Mouse (Mus musculus) neural tube, embryonic 12.5 days (tissue): ENCODE results near the gene Hist1h3h. TPM values are rescaled to one million over a fixed set of nuclear protein-coding genes. Genes with fewer than 3 reads are reported as not detected.
"Not testable (repeated sequence)": the region's sequence is repeated elsewhere in the genome, so short reads cannot be mapped to it uniquely, and the experiment has no call there.

Source experiments
- ATAC-seq: fragments of 200-750 bp; cut with Nextera tagmentation; 2 replicates; pipeline ENCODE4 v1.8.0; 2017; ENCODE audit warnings: low read depth, mild to moderate bottlenecking, moderate TSS enrichment, moderate library complexity; ENCODE audit not compliant: low FRiP score
- H3K27ac ChIP-seq: fragments of 300-500 bp; sonication (generic); 2 replicates; pipeline ENCODE4 v1.5.1; 2016
- H3K27me3 ChIP-seq: fragments of 300-500 bp; sonication (generic); replicated peaks from 2 replicates; pipeline ENCODE4 v1.6.1; 2016; ENCODE audit warnings: mild to moderate bottlenecking
- H3K36me3 ChIP-seq: fragments of 300-500 bp; sonication (generic); 2 replicates; pipeline ENCODE4 v1.6.1; 2016; ENCODE audit warnings: mild to moderate bottlenecking
- H3K4me1 ChIP-seq: fragments of 300-500 bp; sonication (generic); 2 replicates; pipeline ENCODE4 v1.6.1; 2016
- H3K4me2 ChIP-seq: fragments of 300-500 bp; sonication (generic); replicated peaks from 2 replicates; pipeline ENCODE4 v1.6.1; 2016; ENCODE audit warnings: mild to moderate bottlenecking
- H3K4me3 ChIP-seq: fragments of 300-500 bp; sonication (generic); 2 replicates; pipeline ENCODE4 v1.5.1; 2016
- H3K9ac ChIP-seq: fragments of 300-500 bp; sonication (generic); 2 replicates; pipeline ENCODE4 v1.6.1; 2016; ENCODE audit warnings: mild to moderate bottlenecking
- H3K9me3 ChIP-seq: fragments of 300-500 bp; sonication (generic); 2 replicates; pipeline ENCODE4 v1.6.1; 2016; ENCODE audit warnings: mild to moderate bottlenecking
- WGBS: fragments of 180-500 bp; shearing (Covaris S2); methylation state at CpG from one replicate; pipeline ENCODE4 v1.1.7; 2016; 5-methylcytosine and 5-hydroxymethylcytosine counted together
- polyA plus RNA-seq: library from polyadenylated mRNA; unstranded; fragments of >200 nt; fragmentation: Nextera tagmentation; extraction: Ambion mirVana; gene quantifications from 2 replicates; pipeline ENCODE4 v1.2.1, GENCODE M21; 2016

Hist1h3h gene
- polyA plus RNA-seq, 1 experiment from 2014 or later, result 14.0 TPM

DNA sequence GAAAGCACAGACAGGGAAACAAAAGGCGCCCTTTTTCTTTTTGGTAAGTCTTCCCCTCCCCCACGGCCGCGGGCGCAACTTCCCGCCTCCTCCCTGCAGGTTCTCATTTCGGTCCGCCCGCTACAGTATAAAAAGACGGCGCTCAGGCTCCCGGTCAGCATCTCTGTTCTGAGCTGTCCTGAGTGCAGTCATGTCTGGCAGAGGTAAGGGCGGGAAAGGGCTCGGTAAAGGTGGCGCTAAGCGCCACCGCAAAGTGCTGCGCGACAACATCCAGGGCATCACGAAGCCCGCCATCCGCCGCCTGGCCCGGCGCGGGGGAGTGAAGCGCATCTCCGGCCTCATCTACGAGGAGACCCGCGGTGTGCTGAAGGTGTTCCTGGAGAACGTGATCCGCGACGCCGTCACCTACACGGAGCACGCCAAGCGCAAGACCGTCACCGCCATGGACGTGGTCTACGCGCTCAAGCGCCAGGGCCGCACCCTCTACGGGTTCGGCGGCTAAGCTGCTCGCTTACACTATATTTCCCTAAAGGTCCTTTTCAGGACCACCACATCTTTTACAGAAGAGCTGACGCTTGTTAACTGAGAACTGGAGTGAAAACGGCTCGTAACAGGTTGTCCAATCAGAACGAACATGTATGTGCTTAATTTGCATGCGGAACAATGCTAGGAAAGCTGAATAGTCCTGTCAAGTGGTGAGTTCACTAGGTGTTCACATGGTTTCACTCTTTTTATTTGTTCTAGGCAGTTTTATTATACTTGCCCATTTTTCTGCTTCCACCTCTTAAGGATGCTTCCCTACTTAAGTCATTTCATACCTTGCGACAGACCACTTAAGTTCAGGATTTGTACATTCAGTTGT is 17.7 kb downstream of the Hist1h3h start, which contains the start of gene Hist1h4j:
Hist1h4j (plus strand) TSS at position 159 of the 862 bp plus-strand sequence.
- H3K9me3 ChIP-seq, H3K4me1 ChIP-seq, H3K27me3 ChIP-seq, H3K36me3 ChIP-seq: not testable (repeated sequence)
- WGBS, result under 1% methylated on average over 44 of the region's 56 CpGs
- peak; percentile 92 for ATAC-seq
- Histone ChIP-seq H3K4me2 (peak within 1 kb of the TSS; percentile 63), H3K9ac (peak within 1 kb of the TSS; percentile 57), H3K4me3 (peak within 1 kb of the TSS; percentile 40), H3K27ac (peak within 1 kb of the TSS; percentile 90)

DNA sequence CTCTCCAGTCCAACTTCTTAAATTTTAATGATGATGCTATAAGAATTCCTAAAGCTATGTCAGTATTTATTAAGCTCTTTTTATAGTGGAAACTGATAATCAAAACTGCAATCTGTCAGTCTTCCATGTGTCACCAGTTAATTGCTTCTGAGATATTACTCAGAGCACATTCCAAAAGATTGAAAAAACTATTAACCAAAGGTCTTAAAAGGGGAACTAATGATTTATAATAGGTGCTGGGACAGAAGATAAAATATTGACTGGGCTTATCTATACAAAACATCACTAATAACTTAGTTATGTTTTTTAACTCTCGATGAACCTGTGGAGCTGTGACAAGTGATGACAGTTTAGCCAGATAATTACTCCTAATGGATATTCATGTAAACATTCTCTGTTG is 27.5 kb downstream of the Hist1h3h start:
- Histone ChIP-seq H3K27me3 (no peaks in the 10 kb centered on the region), H3K27ac (no peak overlapping the region), H3K9me3 (no peaks in the 10 kb centered on the region), H3K4me3 (no peak overlapping the region), H3K9ac (no peak overlapping the region), H3K4me2 (no peak overlapping the region), H3K36me3 (no peaks in the 10 kb centered on the region), H3K4me1 (peaks cover 9% of the 10 kb centered on the region)
- ATAC-seq, result no peak
- 98% methylated on average over 1 of the region's 1 CpGs for WGBS

- no peaks in the 10 kb centered on the region for H3K36me3 ChIP-seq
- H3K9me3 ChIP-seq, result no peaks in the 10 kb centered on the region
- WGBS, result 3% methylated on average over 5 of the region's 5 CpGs
- H3K4me1 ChIP-seq, result peaks cover 12% of the 10 kb centered on the region
- ATAC-seq, result no peak; the same call in 1 of the 2 replicates
- peak overlapping the region; percentile 68 for H3K9ac ChIP-seq
- peak overlapping the region; percentile 85 for H3K4me2 ChIP-seq
- 0 out of 2 replicates have a peak overlapping the region, but pooled peaks have one; percentile 16 for H3K27ac ChIP-seq
- H3K4me3 ChIP-seq, result peak overlapping the region; percentile 51
- no peaks in the 10 kb centered on the region for H3K27me3 ChIP-seq
These were observed 32.1 kb downstream of the Hist1h3h start for GRCm38 (mm10) chr13:21749387-21750158.

GRCm38 (mm10) chr13:21750159-21751017 is 32.9 kb downstream of the Hist1h3h start, which contains the start of gene Hist1h4k:
Gene Hist1h4k (minus strand): TSS chr13:21750505.
- Histone ChIP-seq H3K4me1 (peaks cover 12% of the 10 kb centered on the region), H3K4me2 (peak within 1 kb of the TSS; percentile 85), H3K9ac (peak within 1 kb of the TSS; percentile 68), H3K4me3 (peak within 1 kb of the TSS; percentile 51), H3K27ac (peak within 1 kb of the TSS; percentile 72; the same call in 1 of the 2 replicates)
- H3K9me3 ChIP-seq, H3K36me3 ChIP-seq, H3K27me3 ChIP-seq: not testable (repeated sequence)
- under 1% methylated on average over 47 of the region's 56 CpGs for WGBS
- ATAC-seq, result peak; percentile 79

DNA sequence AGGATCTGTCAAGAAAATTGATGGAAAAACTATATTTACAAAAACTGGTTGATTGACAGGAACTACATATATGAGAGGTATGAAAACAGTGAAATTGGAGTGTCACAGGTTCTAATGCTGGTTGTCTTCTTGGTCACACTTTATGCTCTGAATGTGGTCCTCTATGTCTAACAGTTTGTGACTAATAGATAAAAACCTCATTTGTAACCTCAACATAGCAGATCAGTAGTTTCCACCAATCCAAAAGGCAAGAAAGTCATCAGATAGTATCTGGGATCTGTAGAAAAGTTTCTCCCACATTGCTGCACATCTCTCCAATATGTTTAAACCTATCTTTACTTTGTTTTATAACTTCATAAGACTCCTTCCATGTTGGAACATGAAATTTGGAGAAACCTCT is 34.0 kb downstream of the Hist1h3h start:
- H3K27ac ChIP-seq, result no peak overlapping the region
- no peak overlapping the region for H3K9ac ChIP-seq
- H3K27me3 ChIP-seq, result no peaks in the 10 kb centered on the region
- H3K4me1 ChIP-seq, result peaks cover 12% of the 10 kb centered on the region
- ATAC-seq, result no peak
- no peaks in the 10 kb centered on the region for H3K9me3 ChIP-seq
- peak overlapping the region; percentile 25; the same call in 1 of the 2 replicates for H3K4me2 ChIP-seq
- no peaks in the 10 kb centered on the region for H3K36me3 ChIP-seq
- no peak overlapping the region for H3K4me3 ChIP-seq

DNA sequence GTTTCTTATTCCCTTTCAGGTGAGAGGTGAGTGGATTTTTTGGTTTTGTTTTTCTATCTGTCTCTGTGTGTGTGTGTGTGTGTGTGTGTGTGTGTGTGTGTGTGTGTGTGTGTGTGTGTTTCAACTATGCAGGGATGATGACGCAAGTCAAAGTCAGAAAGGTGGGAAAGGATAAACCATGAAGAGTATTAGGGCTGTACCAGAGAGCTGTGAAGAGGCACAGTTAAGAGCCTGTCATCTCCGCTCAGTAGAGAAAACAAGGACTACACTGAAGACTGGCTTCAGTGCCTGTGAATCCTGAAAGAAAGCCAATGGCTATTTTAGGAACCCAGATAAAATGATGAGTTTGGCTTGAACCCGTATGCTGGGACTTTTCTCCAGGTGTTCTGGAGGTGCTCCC is 34.4 kb downstream of the Hist1h3h start:
- no peak overlapping the region for H3K27ac ChIP-seq
- 79% methylated on average over 3 of the region's 3 CpGs for WGBS
- no peak for ATAC-seq

GRCm38 (mm10) chr13:21752356-21752755 is 34.9 kb downstream of the Hist1h3h start:
- no peak overlapping the region for H3K9ac ChIP-seq
- ATAC-seq, result no peak
- no peak overlapping the region for H3K4me3 ChIP-seq
- no peak overlapping the region for H3K27ac ChIP-seq
- WGBS, result 43% methylated on average over 3 of the region's 3 CpGs
- H3K27me3 ChIP-seq, result no peaks in the 10 kb centered on the region
- no peaks in the 10 kb centered on the region for H3K9me3 ChIP-seq
- peak overlapping the region; percentile 67 for H3K4me2 ChIP-seq
- no peaks in the 10 kb centered on the region for H3K36me3 ChIP-seq
- H3K4me1 ChIP-seq, result peaks cover 12% of the 10 kb centered on the region

More for the DNA sequence above, 34.4 kb downstream of the Hist1h3h start:
- H3K9ac ChIP-seq, result no peak overlapping the region
- H3K4me2 ChIP-seq, result peak overlapping the region; percentile 67; the same call in 1 of the 2 replicates
- H3K4me1 ChIP-seq, result peaks cover 12% of the 10 kb centered on the region
- H3K27me3 ChIP-seq, result no peaks in the 10 kb centered on the region
- H3K4me3 ChIP-seq, result no peak overlapping the region
- no peaks in the 10 kb centered on the region for H3K36me3 ChIP-seq
- no peaks in the 10 kb centered on the region for H3K9me3 ChIP-seq

GRCm38 (mm10) chr13:21753051-21753523 is 35.6 kb downstream of the Hist1h3h start:
- peak overlapping the region; percentile 67 for H3K4me2 ChIP-seq
- H3K4me1 ChIP-seq, result peaks cover 12% of the 10 kb centered on the region
- no peaks in the 10 kb centered on the region for H3K9me3 ChIP-seq
- 2% methylated on average over 10 of the region's 10 CpGs for WGBS
- no peak for ATAC-seq
- no peaks in the 10 kb centered on the region for H3K36me3 ChIP-seq
- H3K9ac ChIP-seq, result peak overlapping the region; percentile 55
- no peaks in the 10 kb centered on the region for H3K27me3 ChIP-seq
- H3K4me3 ChIP-seq, result peak overlapping the region; percentile 43
- peak overlapping the region; percentile 84 for H3K27ac ChIP-seq

GRCm38 (mm10) chr13:21753524-21754285 is 36.2 kb downstream of the Hist1h3h start, which contains the start of the genes Hist1h2ak and Hist1h2bn:
Gene Hist1h2ak (minus strand): TSS chr13:21753827.
Gene Hist1h2bn (plus strand): TSS chr13:21754123.
- not testable (repeated sequence) for H3K27me3 ChIP-seq, H3K9me3 ChIP-seq, H3K36me3 ChIP-seq
- Histone ChIP-seq H3K4me2 (peak within 1 kb of the TSS; percentile 67), H3K27ac (peak within 1 kb of the TSS; percentile 84), H3K4me1 (peaks cover 12% of the 10 kb centered on the region), H3K9ac (peak within 1 kb of the TSS; percentile 55), H3K4me3 (peak within 1 kb of the TSS; percentile 43)
- peak; percentile 93 for ATAC-seq
- WGBS, result under 1% methylated on average over 50 of the region's 50 CpGs

DNA sequence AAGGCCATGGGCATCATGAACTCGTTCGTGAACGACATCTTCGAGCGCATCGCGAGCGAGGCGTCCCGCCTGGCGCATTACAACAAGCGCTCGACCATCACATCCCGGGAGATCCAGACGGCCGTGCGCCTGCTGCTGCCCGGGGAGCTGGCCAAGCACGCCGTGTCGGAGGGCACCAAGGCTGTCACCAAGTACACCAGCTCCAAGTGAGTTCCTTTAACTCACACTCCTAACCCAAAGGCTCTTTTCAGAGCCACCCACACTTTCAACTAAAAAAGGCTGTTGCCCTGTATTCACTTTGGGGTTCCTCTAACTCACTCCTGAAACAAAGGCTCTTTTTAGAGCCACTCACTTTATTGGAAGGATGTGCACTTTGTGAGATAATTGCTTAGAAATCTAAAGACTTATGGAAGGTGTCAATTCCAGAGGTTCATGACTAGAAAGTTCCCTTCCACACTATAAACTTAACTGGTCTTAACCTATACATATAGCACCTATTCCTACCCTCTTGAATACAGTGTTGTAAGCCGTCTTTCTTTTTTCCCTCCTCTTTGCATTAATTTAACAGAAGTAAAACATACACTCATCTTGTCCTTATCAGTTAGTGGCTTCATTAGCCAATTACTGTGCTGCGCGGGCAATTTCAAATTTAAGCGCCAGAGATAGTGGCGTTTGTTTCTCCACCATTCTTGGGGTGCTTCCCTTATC is 37.0 kb downstream of the Hist1h3h start:
- peak overlapping the region; percentile 52 for H3K9ac ChIP-seq
- H3K27me3 ChIP-seq, H3K9me3 ChIP-seq, H3K36me3 ChIP-seq, H3K4me1 ChIP-seq: not testable (repeated sequence)
- H3K4me3 ChIP-seq, result peak overlapping the region; percentile 35
- H3K4me2 ChIP-seq, result peak overlapping the region; percentile 67
- H3K27ac ChIP-seq, result peak overlapping the region; percentile 50; the same call in 1 of the 2 replicates
- WGBS, result 0% methylated on average over 26 of the region's 26 CpGs
- peak; percentile 11 for ATAC-seq
